Mouse (Mus musculus): ENCODE results near the gene Tmem222.

- TF ChIP-seq CTCF (IDR thresholded peaks at IDR 0.05) (no peak), EP300 (IDR thresholded peaks at IDR 0.05) (no peak)
These were observed 22.2 kb downstream of the Tmem222 start for GRCm38 (mm10) chr4:133255392-133255791.

All from lung, postnatal 0 days (tissue).